Mouse (Mus musculus) C2C12 (cell line): ENCODE data around the gene Iffo2.
A peak's percentile ranks its signal among the peaks of the same experiment; 100 is the strongest.

Experiments
- CTCF ChIP-seq: IDR thresholded peaks from one replicate; pipeline ENCODE4 v1.5.1; 2011; ENCODE audit not compliant: control insufficient read depth, insufficient read depth, insufficient read length
- MAX ChIP-seq: IDR thresholded peaks from one replicate; pipeline ENCODE4 v1.6.1; 2011; ENCODE audit warnings: mild to moderate bottlenecking, control low read depth
- MYOD1 ChIP-seq: IDR thresholded peaks from one replicate; pipeline ENCODE4 v1.6.1; 2011; ENCODE audit warnings: low read depth; ENCODE audit not compliant: control insufficient read depth, insufficient read length
- MYOG ChIP-seq: IDR thresholded peaks from one replicate; pipeline ENCODE4 v1.6.1; 2011; ENCODE audit not compliant: control insufficient read depth, insufficient read length; ENCODE audit errors: extremely low read depth
- USF1 ChIP-seq: IDR thresholded peaks from one replicate; pipeline ENCODE4 v1.6.1; 2011; ENCODE audit warnings: low read depth, mild to moderate bottlenecking, control low read depth, moderate library complexity

DNA sequence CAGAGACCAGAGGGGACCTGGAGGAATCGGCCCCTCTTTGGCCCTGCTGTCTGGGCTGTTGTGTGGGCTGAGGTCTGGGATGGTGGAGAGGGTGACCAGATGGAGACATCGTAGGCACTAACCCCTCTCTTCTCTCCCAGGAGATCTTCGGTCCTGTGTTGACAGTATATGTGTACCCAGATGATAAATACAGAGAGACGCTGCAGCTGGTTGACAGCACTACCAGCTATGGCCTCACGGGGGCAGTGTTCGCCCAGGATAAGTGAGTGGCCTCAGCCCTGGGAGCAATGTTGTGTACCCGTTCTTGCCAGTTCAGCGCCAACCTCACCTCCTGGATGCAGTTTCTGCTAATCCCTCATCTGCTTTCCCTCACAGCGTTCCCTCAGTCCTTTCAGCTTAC is 113.6 kb downstream of the Iffo2 start:
- TF ChIP-seq CTCF (peak; percentile 85), USF1 (no peak), MAX (no peak), MYOD1 (no peak), MYOG (no peak)
